Mouse (Mus musculus) gastrocnemius, postnatal 14 days (tissue): ENCODE measurements around the gene Smco4. TPM values are rescaled to one million over a fixed set of nuclear protein-coding genes. Genes with fewer than 3 reads are reported as not detected.

Experiments
- DNase-seq: peaks from one replicate; pipeline ENCODE4 v3.0.0; 2021; ENCODE audit warnings: mixed read lengths
- intact Hi-C: fragments of 180-260 bp; cut with DNase I; formaldehyde crosslinking; loops from one replicate; pipeline ENCODE4 v1.15.1; 2025; ENCODE audit warnings: low total_unique reads
- total RNA-seq, 2 experiments: library from RNA; stranded (reverse); gene quantifications; 2 replicates each; pipeline ENCODE4 v1.2.3; 2021

The Smco4 gene
- total RNA-seq, 2 experiments from 2014 or later = 12.9 to 16.9 TPM

- intact Hi-C loops = no loop called here
Measured at GRCm38 (mm10) chr9:15503827-15504226, 10.6 kb downstream of the Smco4 start.

GRCm38 (mm10) chr9:15505288-15505687 lies 12.1 kb downstream of the Smco4 start:
- intact Hi-C loops = no loop called here
- no peak for DNase-seq

More at GRCm38 (mm10) chr9:15503827-15504226, 10.6 kb downstream of the Smco4 start:
- DNase-seq = no peak

- intact Hi-C loops = no loop called here
- no peak for DNase-seq
Measured at GRCm38 (mm10) chr9:15506863-15507262, 13.6 kb downstream of the Smco4 start.

- DNase-seq = no peak
- intact Hi-C loops = no loop called here
Measured at GRCm38 (mm10) chr9:15507431-15507875, 14.2 kb downstream of the Smco4 start.

GRCm38 (mm10) chr9:15509363-15509762 lies 16.1 kb downstream of the Smco4 start:
- DNase-seq = no peak
- intact Hi-C loops = no loop called here

DNA sequence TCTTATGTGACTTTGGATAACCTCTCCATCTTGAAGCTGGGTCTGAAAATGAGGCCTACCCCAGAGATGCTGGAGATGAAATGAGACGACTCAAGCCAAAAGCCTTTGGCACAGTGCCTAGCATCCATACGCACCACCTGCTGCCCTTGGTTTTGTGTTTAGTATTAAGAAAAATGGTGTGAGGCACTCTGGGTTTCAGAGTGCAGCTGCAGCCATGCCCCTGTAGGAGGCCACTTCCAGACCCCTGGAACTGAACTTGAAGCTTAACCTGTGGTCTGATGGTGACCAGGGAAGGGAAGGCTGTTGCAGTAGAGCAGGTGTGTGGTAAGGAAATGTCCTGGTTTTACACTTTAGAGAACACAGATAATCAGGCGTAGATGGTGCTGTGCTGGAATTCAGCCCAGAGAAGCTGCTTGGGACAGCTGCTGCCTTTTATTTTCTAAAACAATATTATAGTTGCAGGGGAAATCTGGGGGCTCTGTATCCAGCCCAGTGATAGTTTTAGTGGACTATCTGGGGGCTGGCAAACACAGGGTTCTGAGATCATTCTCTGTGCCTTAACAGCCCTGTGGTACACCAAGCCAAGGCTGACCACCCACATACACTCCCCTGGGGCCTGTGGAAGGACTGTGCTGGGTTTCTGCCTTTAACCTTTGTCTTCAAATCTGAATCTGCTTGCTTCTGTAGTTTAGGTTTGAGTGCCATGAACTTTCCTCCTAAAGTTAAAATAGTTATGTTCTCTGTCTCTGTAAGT lies 17.5 kb downstream of the Smco4 start:
- intact Hi-C loops = no loop called here
- no peak for DNase-seq

GRCm38 (mm10) chr9:15512918-15513317 lies 19.7 kb downstream of the Smco4 start:
- intact Hi-C loops = no loop called here
- no peak for DNase-seq

- intact Hi-C loops = no loop called here
- DNase-seq = no peak
Measured at GRCm38 (mm10) chr9:15516007-15516406, 22.8 kb downstream of the Smco4 start.

- intact Hi-C loops = no loop called here
- DNase-seq = no peak
Measured at GRCm38 (mm10) chr9:15517979-15518378, 24.7 kb downstream of the Smco4 start.

- DNase-seq = no peak
- intact Hi-C loops = no loop called here
Measured at GRCm38 (mm10) chr9:15522348-15522747, 29.1 kb downstream of the Smco4 start.

- DNase-seq = no peak
- intact Hi-C loops = no loop called here
Measured at GRCm38 (mm10) chr9:15522887-15523286, 29.7 kb downstream of the Smco4 start.

GRCm38 (mm10) chr9:15523646-15524045 lies 30.4 kb downstream of the Smco4 start:
- intact Hi-C loops = no loop called here
- DNase-seq = no peak

- intact Hi-C loops = no loop called here
- DNase-seq = no peak
Measured at GRCm38 (mm10) chr9:15525246-15525645, 32.0 kb downstream of the Smco4 start.

GRCm38 (mm10) chr9:15526539-15526938 lies 33.3 kb downstream of the Smco4 start:
- intact Hi-C loops = no loop called here
- DNase-seq = no peak

DNA sequence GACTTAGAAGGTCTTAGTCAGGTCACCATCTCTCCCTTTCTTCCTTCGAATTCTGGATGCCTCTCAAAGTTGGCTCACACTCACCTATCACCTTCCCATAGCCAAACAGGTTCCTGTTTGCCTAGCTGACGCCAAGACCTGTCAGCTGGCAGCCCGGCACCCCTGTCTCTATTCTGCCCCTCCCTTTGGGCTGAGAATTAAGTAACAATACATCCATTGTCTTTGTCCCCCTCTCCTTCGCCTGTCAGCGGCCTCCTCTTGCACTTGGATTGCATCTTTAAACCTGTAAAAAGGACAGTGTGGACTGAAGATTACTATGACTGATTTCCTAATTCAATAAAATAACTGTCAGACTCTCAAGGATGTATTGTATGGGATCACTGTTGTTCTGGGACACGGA lies 34.6 kb downstream of the Smco4 start:
- intact Hi-C loops = no loop called here

GRCm38 (mm10) chr9:15528368-15528767 lies 35.1 kb downstream of the Smco4 start:
- intact Hi-C loops = no loop called here
- no peak for DNase-seq

More for the DNA sequence above, 34.6 kb downstream of the Smco4 start:
- DNase-seq = no peak

DNA sequence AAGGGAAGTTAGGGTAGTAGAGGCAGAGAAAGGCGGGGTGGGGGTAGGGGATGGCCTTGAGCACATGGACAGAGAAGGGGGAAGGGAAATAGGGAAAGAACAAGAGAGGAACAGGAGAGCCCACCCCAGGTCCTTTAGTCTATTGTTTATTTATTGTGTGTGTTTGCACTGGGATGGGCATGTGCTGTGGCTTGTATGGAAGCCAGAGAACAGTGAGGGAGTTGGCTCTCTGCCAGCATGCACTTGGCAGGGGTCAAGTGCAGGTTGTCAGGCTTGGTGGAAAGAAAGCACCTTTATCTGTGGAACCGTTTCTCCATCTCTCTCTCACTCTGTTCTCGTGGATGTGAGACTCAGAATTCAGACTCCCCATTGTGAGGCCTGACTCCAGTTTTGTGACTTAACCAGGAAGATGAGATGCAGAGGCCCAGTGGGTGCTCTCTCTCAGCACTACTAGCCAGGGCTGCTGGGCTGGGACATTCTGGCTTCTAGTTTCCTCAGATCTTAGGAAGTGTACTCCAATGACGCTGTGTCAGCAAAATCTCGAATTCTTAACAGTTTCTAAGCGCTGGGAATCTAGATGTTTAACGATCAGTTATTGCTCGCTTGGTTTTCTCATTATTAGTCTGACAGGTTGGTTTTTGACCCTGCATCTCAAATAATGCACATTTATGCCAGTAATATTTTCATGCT lies 36.2 kb downstream of the Smco4 start:
- intact Hi-C loops = no loop called here
- DNase-seq = no peak

- DNase-seq = no peak
- intact Hi-C loops = no loop called here
Measured at GRCm38 (mm10) chr9:15529965-15530320, 36.7 kb downstream of the Smco4 start.

GRCm38 (mm10) chr9:15531204-15531603 lies 38.0 kb downstream of the Smco4 start:
- intact Hi-C loops = no loop called here
- DNase-seq = no peak

DNA sequence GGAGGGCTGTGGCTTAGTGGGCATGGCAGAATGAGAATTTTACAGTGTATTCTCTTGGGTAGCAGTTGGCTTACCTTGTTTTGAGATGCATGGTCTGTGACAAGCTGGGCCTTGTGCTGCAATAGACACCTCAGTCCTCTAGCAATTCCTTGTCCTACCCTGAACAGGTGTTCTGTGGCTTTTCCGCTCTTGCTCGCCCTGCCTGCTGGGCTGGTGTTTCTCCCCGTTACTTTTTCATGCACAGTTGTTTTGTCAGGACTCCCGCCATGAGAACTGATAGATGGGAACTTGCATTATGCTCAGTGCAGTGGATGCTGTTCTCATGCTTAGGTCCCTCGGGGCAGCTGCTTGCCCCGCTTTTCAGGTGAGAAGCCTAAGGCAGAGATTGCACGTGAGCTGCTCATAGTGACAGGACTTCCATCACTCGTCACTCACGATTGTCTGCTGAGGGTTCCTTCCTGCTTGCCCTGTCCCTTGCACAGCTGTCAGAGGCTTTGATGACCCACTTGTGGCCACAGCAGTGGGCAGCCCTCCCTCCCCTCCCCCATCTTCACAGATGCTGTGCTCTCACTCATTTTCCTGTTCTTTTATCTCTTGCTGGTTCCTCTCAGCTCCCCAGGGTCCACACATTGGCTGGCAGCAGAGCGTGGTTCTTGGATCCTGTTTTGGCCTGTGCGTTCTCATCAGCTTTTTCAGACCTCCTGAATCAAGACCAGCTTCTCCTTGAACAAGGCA lies 40.3 kb downstream of the Smco4 start:
- DNase-seq = no peak
- intact Hi-C loops = no loop called here
